Mouse (Mus musculus): Measurements from ENCODE around the gene Rps6ka6.

The Rps6ka6 gene

DNA sequence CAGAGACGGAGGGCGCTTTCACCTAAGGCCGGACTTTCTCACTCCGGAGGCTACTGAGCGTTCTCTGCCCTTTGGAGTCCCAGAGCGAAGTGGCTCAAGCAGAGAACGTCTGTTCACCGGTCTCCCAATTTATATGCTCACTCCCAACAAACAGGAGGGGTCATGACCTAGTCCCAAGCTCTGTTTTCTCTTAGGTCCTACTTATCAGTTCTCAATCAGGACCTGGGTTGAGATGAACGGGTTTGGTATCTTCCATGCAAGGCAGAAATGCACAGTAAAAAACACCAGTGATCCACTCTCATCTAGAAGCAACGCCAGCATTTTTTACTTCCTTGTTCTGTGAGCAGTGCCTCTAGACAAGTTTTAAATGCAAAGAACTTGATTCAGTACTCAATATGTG is at the start of gene Rps6ka6:
Gene Rps6ka6, minus strand, starts transcription at position 101 of the 400 bp plus-strand sequence.
- no peak for DNase-seq

DNA sequence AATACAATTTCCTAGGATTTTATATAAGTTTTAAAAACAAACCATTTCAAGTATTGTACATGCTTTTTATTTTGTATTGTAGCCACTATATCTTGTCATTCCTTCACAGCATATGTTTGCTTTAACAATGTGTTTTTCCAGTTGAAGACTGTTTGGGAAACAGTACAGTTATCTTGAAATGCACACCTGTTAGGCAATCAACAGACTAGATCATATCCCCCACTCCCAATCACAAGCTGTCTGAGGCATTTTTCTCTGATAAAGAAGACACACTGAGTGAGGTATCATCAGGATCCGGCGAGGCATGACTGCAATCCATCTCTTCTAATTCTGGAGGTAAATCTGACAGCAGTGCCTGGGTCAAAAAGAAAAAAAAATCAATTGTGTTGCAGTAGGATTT is 39.3 kb upstream of the Rps6ka6 start:
- DNase-seq = no peak

DNA sequence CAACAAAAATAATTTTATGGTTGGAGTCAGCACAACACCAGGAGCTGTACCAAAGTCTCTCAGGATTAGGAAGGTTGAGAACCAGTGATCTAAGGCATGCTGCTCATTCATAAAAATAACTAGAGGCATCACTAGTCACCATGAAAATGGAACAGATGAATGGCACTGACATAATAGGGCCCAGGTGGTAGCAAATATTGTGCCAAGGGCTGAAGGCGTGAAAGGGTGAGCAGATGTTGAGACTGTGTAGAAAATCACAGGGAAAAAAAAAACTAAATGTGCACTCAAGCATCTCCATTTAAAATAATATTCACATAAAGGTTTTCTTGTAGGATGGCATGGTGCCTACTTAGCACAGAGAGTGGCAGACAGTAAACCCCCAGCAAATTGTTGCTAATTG is 19.6 kb downstream of the Rps6ka6 start:
- DNase-seq = no peak

DNA sequence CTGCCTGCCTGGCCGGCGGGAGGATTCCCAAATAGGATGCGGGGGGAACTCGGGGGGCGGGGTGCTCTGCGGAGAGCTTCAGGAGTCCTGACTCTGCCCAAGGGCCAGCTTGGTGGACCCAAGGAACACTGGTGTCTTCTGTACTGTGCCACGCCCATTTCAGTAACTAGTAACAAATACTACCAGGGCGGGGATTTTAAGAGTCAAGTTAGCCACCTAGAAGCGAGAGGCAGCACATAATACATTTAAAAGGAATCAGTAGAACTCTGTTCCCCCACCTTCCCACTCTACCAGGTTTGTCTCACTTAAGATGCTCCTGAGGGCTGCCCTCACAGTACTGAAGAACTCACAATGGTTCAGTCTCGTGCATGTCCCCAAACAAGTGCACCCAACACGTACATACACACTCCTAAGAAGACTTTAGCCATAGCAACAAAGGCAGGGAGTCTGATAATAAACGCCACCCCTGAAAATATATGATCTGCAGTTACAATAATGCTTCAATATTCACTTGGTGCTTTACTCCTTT is 74.1 kb downstream of the Rps6ka6 start:
- no peak for DNase-seq

DNA sequence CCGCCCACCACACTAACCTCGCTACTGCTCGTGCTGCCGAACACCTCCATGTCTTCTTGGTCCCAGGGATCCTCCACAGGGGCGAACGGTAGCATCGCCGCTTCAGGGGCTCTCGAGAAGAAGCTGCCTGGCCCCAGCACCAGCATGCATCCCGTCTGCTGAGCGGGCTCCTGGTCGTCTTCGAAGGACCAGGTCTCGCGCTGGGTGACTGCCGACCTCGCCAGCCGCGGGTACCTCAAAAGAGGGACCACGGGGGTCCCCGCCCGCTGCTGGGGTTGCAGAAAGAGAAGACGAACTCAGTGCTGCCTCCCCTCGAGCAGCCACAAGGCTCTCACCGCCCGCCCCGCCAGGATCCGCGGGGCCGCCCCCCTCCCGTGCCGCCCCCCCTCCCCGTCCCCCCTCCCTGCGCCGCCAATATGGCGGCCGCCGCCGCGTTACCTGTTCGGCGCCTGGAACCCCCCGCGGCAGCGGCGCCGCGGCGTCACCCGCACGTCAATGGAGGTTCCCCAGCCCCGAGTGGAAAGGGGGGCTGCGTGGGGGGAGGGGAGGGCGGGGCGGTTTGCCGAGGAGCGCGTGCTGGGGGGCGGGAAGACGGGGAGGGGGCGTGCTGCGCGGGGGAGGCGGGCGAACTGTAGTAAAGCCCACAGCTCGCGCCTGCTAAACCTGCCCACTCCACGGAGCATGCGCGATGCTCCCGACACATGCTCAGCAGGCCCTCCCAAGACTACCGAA is 74.8 kb downstream of the Rps6ka6 start:
- peak; percentile 54 to 58 for DNase-seq

DNA sequence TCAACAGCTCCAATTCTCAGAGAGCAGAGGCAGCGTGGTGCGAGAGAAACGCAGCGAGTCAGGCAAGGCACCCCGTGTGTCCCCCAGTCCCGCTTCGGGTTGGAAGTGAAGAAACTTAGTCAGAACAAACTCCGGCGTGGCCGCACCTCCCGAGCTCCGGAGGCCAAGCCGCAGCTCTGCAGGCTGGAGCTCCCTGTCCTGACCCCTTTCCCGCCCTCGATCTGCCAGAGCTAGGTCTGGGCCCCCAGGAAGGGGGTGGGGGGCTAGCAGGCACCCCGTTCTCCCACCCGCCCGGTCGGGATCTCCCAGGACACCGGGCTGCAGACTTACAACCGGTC is 75.3 kb downstream of the Rps6ka6 start:
- DNase-seq = peak in 1 of 2 experiments; percentile 30

DNA sequence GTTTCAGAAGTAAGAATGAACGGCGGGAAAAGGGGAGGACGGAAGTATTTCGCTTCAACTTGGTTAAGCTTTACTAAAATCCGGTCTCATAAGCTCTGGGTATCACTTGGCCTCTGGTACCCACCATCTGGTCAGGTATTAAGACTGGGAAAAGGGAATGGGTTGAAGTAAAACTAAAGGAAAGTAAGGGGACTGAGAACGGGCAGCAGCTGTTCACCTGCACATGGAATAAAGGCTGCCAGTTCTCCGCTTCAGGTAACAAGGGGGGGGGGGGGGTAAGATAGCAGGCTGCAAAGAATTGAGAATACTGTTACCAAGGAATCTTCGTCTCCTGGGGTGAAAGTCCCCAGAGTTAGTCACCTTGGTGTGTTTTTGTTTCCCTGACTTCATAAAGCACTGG is 75.7 kb downstream of the Rps6ka6 start:
- DNase-seq = peak in 1 of 2 experiments; percentile 9

DNA sequence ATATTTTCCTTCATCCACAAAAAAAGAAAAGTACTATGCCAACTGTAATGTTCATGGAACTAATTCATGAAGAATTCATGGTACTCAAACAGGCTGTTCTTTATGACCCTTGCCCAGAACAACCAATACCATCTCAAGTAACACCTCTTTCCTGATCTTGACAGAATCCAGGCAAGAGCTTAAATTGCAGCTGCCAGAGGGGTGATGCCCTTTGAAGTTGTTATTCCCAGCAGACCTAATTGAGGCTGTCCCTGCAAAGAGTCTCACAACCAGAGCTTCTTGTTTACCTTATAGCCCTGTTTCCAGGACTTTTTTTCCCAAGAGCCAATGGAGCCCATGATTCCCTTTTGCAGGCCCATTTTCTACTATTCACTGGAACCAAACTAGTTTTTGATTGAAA is 77.6 kb downstream of the Rps6ka6 start:
- no peak for DNase-seq

DNA sequence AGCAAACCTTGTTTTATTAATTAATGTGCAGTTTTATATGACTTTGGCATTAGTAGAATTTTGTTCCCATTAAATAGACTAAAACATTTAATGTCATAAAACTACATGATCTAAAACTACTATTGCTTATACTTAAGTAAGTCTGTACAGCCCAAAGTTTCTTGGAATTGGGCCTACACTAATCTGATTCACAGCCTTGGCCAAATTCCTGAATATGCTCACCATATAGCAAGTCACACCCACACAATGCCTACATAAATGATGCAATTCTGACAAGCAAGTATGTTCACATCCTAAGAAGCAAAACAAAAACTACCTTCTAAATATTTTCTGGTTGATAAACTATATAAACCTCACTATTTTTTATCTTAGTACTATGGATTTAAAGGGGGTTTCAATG is 101.2 kb downstream of the Rps6ka6 start:
- no peak for DNase-seq

DNA sequence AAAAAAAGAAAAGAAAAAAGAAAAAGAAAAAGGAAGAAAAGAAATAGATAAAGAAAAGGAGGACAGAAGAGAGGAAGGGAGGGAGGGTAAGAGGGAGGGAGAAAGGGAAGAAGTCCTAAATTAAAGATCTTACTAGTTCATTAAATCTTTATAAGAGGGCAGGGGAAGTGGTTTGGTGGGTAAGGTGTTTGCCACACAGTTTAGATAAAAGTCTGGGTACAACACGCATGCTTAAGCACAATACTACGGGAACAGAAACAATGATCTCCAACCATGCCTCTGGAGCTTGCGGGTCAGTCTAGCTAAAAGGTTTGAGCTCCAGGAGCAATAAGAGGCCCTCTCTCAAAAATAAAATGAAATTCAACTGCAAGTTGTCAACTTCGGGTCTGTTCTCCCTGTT is 123.0 kb downstream of the Rps6ka6 start:
- no peak for DNase-seq

DNA sequence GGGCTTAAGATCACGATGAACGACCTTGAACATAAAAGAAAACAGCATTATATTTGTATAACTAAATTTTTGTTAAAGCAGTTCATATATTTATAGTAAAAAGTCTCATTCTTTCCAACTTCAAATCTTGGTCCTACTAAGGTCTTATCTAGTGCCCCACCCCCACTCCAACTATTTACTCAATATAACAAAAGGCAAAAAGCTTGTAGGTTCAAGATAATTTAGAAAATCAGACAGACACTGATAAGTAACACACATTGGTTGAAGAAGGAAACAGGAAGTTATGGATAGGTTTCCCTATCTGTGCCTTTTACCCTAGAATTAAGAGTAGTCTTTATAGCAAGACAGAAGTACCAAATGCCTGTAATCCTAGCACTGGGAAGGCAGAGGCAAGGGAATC is 132.9 kb downstream of the Rps6ka6 start:
- DNase-seq = no peak

DNA sequence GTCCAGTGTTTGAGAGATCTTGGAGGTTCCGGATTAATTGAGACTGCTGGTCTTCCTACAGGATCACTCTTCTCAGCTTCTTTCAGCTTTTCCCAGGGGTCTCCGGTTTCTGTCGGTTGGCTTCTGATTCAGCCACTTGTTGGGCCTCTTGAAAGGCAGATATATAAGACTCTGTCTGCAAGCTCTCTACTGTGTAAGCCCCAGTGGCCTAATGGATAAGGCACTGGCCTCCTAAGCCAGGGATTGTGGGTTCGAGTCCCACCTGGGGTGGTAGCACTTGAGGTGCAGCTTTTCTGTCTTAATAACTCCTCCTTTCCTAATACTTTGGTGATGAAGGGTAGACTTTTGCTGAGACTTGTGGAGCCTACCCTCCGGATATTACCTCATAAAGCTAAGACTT is 160.7 kb downstream of the Rps6ka6 start:
- no peak for DNase-seq

DNA sequence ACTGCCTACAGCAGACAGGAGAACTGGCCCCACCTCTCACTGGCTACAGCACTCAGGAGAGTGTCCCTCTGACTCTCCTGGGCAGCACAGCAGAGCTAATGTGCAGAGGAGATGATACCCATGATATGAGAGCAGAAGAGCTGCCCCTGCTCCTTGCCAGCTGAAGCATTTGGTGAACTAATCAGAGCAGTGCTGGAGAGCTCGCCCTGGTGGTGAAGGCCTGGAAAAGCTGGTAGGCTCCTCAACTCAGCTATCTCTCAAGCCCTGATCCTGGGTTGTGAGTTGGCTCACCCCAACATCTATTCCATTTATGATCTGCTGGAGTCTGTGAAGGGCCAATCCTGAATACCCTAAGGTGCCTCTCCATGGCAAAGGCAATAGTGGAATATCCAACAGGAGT is 163.6 kb downstream of the Rps6ka6 start:
- no peak for DNase-seq
